Mouse (Mus musculus) megakaryocyte progenitor cell, adult 5-6 weeks (primary cell): ENCODE measurements around the gene Prrt1. TPM values are rescaled to one million over a fixed set of nuclear protein-coding genes. Genes with fewer than 3 reads are reported as not detected.
A peak's percentile ranks its signal among the peaks of the same experiment; 100 is the strongest.

Source experiments
- ATAC-seq: replicated peaks from 2 replicates; pipeline ENCODE4 v1.8.0; 2016; ENCODE audit warnings: mild to moderate bottlenecking, moderate TSS enrichment, inconsistent platforms; ENCODE audit not compliant: poor library complexity
- total RNA-seq, 2 experiments: library from RNA; stranded (forward) in 1 of 2; stranded (reverse) in 1 of 2; fragments of 157-497, 149-512 nt in 1 of 2; fragments of 200-1000 nt in 1 of 2; gene quantifications; 2 replicates each; pipeline versions ENCODE4 v1.2.3 to v1.2.4; 2015 to 2017

Gene Prrt1
- total RNA-seq, 2 experiments from 2014 or later, result 0.17 TPM; not detected in 1

DNA sequence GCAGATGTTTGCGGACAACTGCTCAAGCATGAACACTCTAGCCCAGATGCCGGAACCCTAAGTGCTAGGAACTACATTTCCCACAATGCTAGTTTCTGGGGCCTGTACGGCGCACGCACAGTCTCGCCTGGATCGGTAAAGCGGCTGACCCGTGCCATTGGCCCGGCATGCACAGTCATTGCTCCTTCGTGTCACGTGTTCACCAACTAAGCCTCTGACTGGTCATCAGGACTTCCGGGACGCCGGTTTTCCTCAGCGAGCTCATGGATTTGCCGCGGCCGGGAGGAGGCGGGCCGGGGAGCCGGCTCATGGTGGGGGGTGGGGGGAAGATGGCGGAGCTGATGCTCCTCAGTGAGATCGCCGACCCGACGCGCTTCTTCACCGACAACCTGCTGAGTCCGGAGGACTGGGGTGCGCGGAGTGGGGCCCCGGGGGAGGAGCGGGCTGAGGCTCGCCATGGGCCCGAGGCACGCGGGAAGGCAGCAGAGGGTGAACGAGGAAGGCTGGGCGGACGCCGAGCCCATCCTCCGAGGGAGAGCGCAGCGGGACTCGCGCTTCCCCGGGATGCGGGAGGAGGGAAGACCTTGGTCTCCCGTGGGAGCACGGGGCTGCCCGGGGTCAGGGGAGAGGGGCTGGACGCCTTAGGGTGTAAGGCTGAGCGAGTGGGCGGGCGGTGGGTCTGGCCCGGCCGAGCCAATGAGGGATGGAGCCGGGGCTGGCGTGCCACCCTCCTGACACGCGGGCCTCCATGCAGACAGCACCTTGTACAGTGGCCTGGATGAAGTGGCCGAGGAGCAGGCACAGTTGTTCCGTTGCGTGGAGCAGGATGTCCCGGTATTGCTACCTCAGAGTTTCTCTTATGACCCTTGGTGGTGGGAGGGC is 17.8 kb downstream of the Prrt1 start, which contains the start of gene Atf6b:
Gene Atf6b (plus strand): TSS at position 241 of the 882 bp plus-strand sequence.
- peak; percentile 84 for ATAC-seq

DNA sequence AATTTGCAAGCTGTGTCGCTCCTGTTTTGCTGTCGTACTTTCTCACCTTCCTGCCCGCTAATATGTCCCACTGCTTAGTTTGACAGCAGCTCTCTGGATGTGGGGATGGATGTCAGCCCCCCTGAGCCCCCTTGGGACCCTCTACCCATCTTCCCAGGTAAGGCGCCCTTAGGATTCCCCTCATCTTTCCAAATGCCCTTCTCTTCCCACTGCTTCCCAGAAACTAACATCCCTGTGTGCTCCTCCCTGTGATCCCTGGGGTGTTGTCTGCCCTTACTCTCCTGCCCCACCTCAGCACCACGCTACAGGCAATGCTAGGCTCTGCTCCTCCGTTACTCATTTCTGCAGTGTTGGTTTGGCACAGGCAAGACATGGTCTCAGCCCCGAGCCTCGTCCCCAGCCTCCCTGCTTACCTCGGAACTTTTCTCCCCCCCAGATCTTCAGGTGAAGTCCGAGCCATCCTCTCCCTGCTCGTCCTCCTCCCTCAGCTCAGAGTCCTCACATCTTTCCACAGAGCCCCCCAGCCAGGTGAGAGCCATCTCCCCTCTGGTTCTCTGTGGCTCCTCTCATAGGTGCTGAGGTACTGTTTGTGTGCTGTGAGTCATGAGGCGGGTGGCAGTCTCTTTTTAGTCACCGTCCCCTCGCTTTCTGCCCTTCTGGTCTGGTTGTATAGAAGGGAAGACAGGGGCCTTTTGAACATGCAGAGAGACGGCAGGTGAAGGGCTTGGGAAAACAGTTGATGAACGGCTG is 19.0 kb downstream of the Prrt1 start:
- no peak for ATAC-seq

DNA sequence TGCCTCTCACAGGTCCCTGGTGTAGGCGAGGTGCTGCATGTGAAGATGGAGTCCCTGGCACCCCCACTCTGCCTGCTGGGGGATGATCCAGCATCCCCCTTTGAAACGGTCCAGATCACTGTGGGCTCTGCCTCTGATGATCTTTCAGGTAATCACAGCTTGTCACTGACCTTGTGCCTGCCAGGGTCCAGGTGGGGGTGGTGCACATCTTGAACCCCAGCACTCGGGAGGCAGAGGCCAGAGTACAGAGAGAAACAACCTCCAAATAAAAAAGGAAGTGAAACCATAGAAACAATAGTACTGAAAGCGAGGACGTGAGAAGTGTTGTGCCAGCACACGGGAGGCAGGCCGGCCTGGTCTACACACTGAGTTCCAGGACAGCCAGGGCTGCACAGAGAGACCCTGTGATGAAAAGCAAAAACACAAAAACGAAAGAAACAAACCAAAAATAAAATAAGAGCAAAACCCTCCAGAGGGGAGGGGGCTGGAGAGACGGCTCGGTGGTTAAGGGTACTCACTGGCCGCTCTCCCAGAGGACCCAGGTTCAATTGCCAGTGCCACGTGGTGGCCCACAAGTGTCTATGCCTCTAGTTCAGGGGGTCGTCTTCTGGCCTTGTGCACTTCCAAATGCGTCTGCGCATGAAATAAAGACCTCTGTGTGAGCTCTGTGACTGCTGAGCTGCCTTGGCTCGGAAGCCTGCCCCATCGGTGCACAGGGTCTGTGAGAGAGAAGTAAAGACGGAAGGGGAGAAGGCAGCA is 20.0 kb downstream of the Prrt1 start:
- ATAC-seq, result no peak

DNA sequence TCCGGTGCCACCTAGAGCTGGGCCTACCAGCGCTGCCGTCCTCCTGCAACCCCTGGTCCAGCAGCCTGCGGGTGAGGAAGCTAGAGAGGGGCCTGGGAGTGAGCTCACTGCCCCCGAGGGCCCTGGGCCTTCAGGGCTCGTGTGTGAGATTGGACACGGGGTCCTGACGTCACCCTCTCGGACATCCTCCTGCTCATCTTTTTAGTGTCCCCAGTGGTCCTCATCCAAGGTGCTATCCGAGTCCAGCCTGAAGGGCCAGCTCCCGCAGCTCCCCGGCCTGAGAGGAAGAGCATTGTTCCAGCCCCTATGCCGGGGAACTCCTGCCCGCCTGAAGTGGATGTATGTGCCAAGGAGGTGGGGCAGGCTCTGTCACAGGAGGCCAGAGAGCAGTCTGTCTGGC is 21.4 kb downstream of the Prrt1 start:
- ATAC-seq, result no peak

DNA sequence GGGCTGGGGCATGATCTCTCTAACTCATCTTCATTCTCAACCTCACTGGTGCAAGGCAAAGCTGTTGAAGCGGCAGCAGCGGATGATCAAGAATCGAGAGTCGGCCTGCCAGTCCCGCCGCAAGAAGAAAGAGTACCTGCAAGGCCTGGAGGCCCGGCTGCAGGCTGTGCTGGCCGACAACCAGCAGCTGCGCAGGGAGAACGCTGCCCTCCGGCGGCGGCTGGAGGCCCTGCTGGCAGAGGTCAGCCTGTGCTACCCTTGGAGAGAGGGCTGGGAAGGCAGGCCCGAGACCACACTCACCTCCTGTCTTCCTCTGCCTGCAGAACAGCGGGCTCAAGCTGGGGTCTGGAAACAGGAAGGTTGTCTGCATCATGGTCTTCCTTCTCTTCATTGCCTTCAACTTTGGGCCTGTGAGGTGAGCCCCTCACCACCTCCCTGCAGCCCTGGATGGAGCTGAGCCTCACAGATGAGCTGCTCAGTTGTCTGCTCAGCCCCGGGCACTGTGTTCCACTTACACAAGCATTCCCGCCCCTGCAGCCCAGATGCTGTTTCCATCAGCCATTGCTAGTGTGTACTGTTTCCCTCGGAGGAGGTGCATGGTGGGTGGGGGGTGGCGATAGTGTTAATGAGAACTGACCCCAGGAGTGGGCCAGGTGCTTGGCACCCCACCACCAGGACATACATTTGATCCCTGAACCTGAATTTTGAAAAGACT is 22.3 kb downstream of the Prrt1 start:
- ATAC-seq, result 0 out of 2 replicates have a peak, but pooled peaks have one; percentile 15

DNA sequence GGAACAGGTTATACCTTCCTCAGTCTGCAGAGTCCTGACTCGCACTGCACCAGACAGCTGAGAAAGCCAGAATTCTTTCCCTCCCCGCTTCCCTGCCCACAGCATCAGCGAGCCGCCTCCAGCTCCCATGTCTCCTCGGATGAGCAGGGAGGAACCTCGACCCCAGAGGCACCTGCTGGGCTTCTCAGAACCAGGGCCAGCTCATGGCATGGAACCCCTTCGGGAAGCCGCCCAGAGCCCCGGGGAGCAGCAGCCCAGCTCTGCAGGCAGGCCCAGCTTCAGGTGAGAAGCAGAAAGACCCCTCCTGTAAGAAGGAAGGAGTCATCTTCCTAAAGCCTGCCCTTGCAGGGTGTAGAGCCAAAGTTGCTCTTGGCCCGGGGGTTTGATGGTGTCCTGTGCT is 23.2 kb downstream of the Prrt1 start:
- ATAC-seq, result no peak

DNA sequence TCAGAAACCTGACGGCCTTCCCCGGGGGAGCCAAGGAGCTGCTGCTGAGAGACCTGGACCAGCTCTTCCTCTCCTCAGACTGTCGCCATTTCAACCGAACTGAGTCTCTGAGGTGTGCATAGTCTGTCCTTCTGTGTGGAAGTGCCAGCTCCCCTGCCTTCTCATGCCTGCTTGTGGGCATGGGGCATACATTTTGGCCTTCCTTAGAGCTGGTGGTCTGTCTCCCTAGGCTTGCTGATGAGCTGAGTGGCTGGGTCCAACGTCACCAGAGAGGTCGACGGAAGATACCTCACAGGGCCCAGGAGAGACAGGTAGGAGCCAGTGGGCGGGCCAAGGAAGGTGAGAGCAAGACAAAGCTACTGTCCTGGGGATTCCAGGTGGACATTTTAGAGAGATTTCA is 23.7 kb downstream of the Prrt1 start:
- no peak for ATAC-seq

DNA sequence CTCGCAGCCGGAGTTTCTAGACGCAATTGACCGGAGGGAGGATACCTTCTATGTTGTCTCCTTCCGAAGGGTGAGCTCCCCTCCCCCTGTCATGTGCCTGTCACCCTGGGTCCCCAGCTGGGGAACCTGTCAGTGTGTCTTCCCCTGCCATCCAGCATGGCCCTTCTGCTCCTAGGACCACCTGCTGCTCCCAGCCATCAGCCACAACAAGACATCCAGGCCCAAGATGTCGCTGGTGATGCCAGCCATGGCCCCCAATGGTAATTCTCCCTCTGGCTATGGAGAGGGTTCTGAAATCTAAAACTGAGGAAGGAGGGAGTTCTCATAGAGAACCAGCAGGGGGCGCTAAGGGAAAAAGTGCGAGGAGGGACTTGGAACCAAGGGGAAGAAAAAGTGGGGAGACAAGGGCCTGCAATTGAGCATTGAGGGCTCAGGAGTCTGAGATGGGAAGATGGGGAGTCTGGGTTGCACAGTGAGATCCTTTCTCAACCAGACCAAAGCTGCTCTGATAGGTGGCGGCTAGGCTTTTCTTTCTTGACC is 24.5 kb downstream of the Prrt1 start:
- ATAC-seq, result peak; percentile 59

DNA sequence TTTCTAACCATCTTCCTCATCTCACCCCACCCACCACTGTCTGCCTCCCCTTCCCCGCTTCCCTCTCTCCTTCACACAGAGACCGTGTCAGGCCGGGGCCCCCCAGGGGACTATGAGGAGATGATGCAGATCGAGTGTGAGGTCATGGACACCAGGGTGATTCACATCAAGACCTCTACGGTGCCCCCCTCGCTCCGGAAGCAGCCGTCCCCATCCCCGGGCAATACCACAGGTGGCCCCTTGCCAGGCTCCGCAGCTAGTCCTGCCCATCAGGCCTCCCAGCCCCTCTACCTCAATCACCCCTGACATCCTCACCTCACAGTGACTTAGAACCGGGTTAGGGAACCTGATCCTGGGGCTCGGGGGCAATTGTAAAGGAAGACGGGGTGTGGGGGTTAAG is 25.1 kb downstream of the Prrt1 start:
- ATAC-seq, result no peak

DNA sequence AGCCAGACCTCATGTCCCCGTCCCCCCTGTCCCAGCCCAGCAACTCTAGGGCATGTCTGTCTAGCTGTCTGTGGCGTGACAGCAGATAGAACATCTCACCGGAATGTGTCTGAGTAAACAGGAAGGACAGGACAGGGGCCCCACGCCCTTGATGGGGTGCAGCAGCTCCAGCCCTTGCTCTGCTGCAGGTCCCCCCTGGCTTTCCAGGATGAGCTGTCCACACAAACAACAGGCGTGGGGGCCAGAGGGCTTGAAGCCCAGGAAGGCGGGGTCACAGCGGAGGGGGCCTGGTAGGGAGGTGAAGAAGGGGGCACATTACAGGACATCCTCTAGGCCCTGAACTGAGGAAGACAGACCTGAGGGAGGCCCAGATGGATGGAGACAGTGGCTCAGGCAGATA is 25.8 kb downstream of the Prrt1 start:
- no peak for ATAC-seq

DNA sequence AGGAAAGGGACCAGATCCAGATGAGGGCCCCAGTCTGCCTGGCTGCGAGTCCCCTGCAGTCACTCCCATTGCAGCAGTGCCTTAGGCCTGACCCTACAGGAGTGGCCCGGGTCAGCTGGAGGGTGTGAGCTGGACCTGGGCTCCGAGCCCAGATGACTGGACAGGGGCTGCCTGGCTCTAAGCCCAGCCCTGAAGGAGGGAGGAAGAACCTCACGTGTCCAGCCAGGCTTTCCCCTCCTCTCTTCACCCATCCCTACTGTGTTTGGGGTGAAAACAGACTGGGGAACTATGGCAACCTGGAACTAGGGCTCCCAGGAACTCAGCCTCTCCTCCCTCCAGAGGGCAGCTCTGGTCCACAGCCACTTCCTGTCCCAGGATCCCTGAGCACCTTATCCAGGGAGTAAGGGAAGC is 26.3 kb downstream of the Prrt1 start:
- no peak for ATAC-seq

DNA sequence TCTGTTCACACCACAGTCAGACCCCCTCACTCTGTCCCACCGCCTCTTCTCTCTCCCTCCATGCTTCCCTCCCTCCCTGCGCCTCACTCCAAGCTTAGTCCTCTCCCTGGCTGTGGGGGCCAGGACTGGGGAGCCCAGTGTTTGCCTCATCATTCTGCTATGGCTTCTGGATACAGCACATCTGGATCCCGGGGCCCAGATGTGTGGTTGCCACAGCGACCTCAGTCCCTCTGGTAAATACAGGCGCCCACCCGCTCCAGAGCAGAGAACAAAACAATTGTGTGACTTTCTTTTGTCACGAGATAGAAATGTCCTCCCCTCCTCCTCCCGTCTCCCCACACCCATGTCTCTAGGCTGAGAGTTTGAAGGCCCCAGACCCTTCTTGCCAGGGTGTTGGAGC is 27.3 kb downstream of the Prrt1 start:
- no peak for ATAC-seq

DNA sequence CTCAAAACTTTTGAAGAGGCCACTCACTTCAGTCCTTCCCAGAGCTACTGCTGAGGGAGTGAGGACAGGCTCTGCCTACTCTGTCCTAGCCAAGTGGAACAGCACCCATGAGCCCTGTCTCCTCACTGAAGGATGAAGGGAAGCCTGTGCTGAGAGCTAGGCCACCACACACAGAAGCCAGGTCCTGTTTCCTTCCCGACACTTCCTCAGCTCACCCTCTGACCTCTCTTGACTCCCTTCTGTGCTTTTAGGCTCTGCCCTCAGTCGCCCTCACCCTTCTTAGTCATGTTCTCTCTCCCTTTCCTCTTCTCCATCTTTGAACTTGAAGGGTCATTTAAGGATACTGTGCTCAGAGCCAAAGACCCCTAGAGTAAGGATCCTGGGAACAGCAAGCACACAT is 27.9 kb downstream of the Prrt1 start:
- ATAC-seq, result no peak

DNA sequence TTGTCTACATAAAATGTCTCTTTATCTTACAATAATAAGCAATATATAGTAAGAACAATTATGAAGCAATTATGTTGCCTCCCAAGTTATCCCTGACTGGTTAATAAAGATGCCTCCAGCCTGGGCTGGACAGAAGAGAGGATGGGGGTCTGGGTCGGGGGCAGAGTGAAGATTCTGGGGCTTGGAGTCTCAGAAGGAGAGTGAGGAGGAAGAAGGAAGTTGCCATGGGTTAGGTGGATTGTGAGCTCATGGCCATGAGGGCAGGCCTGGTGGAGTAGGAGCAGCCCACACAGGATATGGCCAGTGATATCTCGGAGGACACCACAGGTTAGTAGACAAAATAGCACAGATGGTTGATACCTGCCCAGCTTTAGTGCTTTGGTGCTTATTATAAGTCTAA is 28.8 kb downstream of the Prrt1 start:
- ATAC-seq, result no peak

DNA sequence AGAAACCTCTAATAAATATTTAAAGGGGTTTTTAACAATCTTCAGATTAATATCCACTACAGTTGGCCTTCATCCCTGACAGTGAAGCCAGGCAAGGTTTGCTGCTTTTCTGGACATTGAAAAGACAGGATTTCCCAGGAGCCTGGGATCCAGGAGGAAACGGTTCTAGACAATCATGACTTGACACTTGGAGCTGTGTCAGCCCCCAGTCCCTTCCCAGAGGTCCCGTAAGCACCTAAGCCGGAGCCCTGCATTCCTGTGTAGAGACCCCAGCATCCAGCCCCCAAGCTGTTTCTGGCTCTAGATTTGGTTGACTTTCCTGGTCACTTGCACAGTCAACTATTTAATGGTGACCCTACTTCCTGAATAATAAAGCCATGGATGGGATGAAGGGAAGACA is 29.3 kb downstream of the Prrt1 start:
- ATAC-seq, result no peak

DNA sequence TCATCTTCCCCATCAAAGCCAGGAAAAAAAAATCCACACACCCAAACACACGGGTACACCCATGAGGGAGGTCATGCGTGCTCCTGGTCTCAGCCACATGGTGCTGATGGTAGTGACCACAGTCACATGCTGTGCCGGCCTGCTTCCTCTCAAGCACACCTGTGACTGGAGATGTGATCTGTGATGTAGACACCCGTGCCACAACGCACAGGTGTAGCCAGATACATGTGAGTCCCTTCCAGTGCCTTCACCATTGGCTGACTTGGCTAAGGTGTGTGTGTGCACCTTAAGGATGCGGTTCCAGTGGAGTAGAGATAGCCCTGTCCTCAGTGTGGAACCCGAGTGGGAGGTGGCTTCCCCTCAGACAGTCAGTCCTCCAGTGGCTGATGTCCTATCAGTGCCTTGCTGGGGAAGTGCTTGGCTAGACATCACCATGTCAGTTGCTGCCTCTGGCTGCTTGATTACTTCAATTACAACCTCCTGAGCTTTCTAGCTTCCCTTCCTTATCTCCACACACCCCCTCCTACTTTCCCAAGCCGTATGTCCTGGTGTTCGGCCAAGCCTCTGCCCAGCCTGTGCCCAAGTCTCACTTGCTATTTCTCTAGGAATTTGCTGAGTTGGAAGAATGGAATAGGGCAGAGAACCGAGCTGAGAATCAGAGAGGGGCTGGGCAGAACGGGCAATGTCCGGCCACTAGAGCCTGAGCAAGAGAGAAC is 30.0 kb downstream of the Prrt1 start:
- 0 out of 2 replicates have a peak, but pooled peaks have one; percentile 34 for ATAC-seq

DNA sequence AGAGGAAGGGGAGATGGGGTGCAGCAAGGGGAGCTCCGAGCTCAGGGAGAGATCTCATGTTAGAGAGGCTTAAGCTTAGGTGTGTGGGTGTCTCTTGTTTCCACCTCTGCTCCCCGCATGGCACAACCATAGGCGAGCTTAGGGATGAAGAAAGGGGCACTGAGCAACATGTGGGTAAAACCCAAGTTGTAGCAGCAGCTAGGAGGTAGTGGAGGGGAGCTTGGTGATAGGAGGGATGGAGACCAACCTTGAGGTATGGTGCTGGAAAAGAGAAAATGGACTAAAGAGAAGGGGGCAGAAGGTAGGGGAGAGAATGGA is 30.5 kb downstream of the Prrt1 start:
- no peak for ATAC-seq

DNA sequence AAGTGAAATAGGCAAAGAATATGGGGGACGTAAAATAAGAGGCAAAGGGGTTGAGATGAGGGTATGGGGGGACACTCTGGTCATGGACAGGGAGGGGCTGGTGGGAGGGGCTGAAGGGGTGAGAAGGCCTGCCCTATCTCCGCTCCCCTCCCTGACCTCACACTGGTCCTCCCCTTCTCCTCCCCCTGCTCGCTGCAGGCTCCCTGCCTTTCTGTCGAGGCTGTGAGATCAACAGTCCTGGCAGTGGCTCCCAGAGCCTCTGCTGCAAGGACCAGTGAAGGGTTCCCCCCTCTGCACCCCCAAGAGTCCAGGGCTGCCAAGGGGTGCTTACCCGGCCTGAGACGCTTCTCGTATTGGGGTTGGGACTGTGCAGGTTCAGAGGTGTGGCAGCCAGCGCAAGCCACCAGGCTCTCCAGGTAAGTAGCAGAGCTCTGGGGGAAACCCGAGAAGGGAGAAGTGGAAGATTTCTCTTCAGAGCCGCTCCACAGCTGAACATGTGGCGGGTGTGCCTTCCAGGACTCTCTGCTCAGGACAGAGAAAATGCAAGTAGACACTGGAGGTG is 31.0 kb downstream of the Prrt1 start:
- no peak for ATAC-seq

DNA sequence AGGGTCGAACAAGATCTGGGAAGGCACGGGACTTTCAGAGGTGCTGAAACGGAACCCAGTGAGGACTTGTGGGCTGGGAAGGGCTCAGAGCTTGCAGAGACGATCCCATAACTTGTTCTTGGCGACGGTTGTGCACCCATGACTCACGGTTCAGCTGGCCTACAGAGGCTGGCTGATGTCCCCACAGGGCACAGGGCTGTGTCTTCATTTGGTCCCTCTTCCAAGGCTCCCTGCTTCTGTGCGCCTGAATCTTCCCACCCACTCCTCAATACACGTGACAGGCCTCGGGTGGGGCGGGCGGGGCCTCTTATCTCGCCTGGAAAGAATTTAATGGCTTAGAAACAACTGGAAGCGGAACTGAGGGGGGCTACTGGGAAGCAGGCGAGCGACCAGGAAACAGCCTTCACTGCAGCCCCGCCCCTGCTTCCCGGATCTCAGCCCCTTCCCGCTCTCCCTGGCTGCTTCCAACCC is 31.8 kb downstream of the Prrt1 start:
- no peak for ATAC-seq
